Mouse (Mus musculus): ENCODE data around the gene Abca7. TPM values are rescaled to one million over a fixed set of nuclear protein-coding genes. Genes with fewer than 3 reads are reported as not detected.
"Not testable (repeated sequence)": the region's sequence is repeated elsewhere in the genome, so short reads cannot be mapped to it uniquely, and the experiment has no call there.

Gene Abca7
- polyA plus RNA-seq (2016; fragmentation: Nextera tagmentation; extraction: Ambion mirVana) = 2.6 and 3.9 TPM in 2 replicates

- peak within 1 kb of the TSS; percentile 25; the same call in 1 of the 2 replicates for H3K9ac ChIP-seq
- no peaks in the 10 kb centered on the region; the same call in 1 of the 2 replicates for H3K9me3 ChIP-seq
- H3K4me3 ChIP-seq = peak within 1 kb of the TSS; percentile 43
- H3K4me2 ChIP-seq (replicated peaks) = peak within 1 kb of the TSS; percentile 77
- under 1% methylated on average over 34 of the region's 34 CpGs for WGBS
- no peak within 1 kb of the TSS; the same call in 1 of the 2 replicates for H3K27ac ChIP-seq
- H3K27me3 ChIP-seq = peaks cover 20% of the 10 kb centered on the region
- H3K36me3 ChIP-seq = peaks cover 36% of the 10 kb centered on the region
- peak; percentile 82 for ATAC-seq (ENCODE audit: insufficient number of reproducible peaks, insufficient read depth, low FRiP score, low TSS enrichment)
- peaks cover 17% of the 10 kb centered on the region; the same call in 1 of the 2 replicates for H3K4me1 ChIP-seq
Measured at GRCm38 (mm10) chr10:79996272-79997033, at the start of gene Abca7. Abca7 (plus strand) TSS chr10:79996494.

- Histone ChIP-seq H3K4me2 (replicated peaks) (no peak overlapping the region), H3K4me3 (0 out of 2 replicates have a peak overlapping the region, but pooled peaks have one; percentile 0), H3K27me3 (no peaks in the 10 kb centered on the region), H3K27ac (peak overlapping the region; percentile 73), H3K4me1 (peaks cover 32% of the 10 kb centered on the region), H3K9ac (0 out of 2 replicates have a peak overlapping the region, but pooled peaks have one; percentile 25), H3K36me3 (peaks cover 40% of the 10 kb centered on the region), H3K9me3 (no peaks in the 10 kb centered on the region)
- no peak for ATAC-seq (ENCODE audit: insufficient number of reproducible peaks, insufficient read depth, low FRiP score, low TSS enrichment)
- WGBS = 10% methylated on average over 7 of the region's 7 CpGs
Measured at GRCm38 (mm10) chr10:79946752-79947322, 49.5 kb upstream of the Abca7 start.

GRCm38 (mm10) chr10:79947502-79947901, 48.8 kb upstream of the Abca7 start:
- Histone ChIP-seq H3K4me2 (replicated peaks) (no peak overlapping the region), H3K27me3 (no peaks in the 10 kb centered on the region), H3K36me3 (peaks cover 39% of the 10 kb centered on the region), H3K4me3 (no peak overlapping the region), H3K9ac (no peak overlapping the region), H3K27ac (0 out of 2 replicates have a peak overlapping the region, but pooled peaks have one; percentile 73), H3K9me3 (no peaks in the 10 kb centered on the region), H3K4me1 (peaks cover 32% of the 10 kb centered on the region)
- 65% methylated on average over 6 of the region's 6 CpGs for WGBS
- ATAC-seq (ENCODE audit: insufficient number of reproducible peaks, insufficient read depth, low FRiP score, low TSS enrichment) = no peak

- 83% methylated on average over 4 of the region's 4 CpGs for WGBS
- no peak for ATAC-seq (ENCODE audit: insufficient number of reproducible peaks, insufficient read depth, low FRiP score, low TSS enrichment)
- peaks cover 24% of the 10 kb centered on the region for H3K4me1 ChIP-seq
- H3K27ac ChIP-seq = no peak overlapping the region
- no peaks in the 10 kb centered on the region for H3K9me3 ChIP-seq
- no peak overlapping the region for H3K4me3 ChIP-seq
- H3K27me3 ChIP-seq = no peaks in the 10 kb centered on the region
- no peak overlapping the region for H3K9ac ChIP-seq
- H3K36me3 ChIP-seq = peaks cover 48% of the 10 kb centered on the region
- no peak overlapping the region for H3K4me2 ChIP-seq (replicated peaks)
Measured at GRCm38 (mm10) chr10:79949873-79950272, 46.4 kb upstream of the Abca7 start.

- no peak overlapping the region for H3K27ac ChIP-seq
- no peaks in the 10 kb centered on the region for H3K9me3 ChIP-seq
- no peak for ATAC-seq (ENCODE audit: insufficient number of reproducible peaks, insufficient read depth, low FRiP score, low TSS enrichment)
- WGBS = 87% methylated on average over 18 of the region's 18 CpGs
- peaks cover 48% of the 10 kb centered on the region for H3K36me3 ChIP-seq
- H3K9ac ChIP-seq = no peak overlapping the region
- H3K4me1 ChIP-seq = peaks cover 19% of the 10 kb centered on the region
- no peaks in the 10 kb centered on the region for H3K27me3 ChIP-seq
- H3K4me2 ChIP-seq (replicated peaks) = no peak overlapping the region
- no peak overlapping the region for H3K4me3 ChIP-seq
Measured at GRCm38 (mm10) chr10:79950661-79951060, 45.6 kb upstream of the Abca7 start.

GRCm38 (mm10) chr10:79953946-79954345, 42.3 kb upstream of the Abca7 start:
- H3K4me3 ChIP-seq = no peak overlapping the region
- no peak for ATAC-seq (ENCODE audit: insufficient number of reproducible peaks, insufficient read depth, low FRiP score, low TSS enrichment)
- 85% methylated on average over 6 of the region's 6 CpGs for WGBS

GRCm38 (mm10) chr10:79955691-79956090, 40.6 kb upstream of the Abca7 start:
- no peak overlapping the region for H3K4me2 ChIP-seq (replicated peaks)
- H3K27ac ChIP-seq = no peak overlapping the region
- H3K9me3 ChIP-seq = no peaks in the 10 kb centered on the region
- 73% methylated on average over 9 of the region's 9 CpGs for WGBS
- peak overlapping the region; percentile 15; the same call in 1 of the 2 replicates for H3K9ac ChIP-seq
- no peak overlapping the region for H3K4me3 ChIP-seq
- peaks cover 22% of the 10 kb centered on the region for H3K36me3 ChIP-seq
- no peaks in the 10 kb centered on the region for H3K27me3 ChIP-seq
- no peak for ATAC-seq (ENCODE audit: insufficient number of reproducible peaks, insufficient read depth, low FRiP score, low TSS enrichment)
- peaks cover 8% of the 10 kb centered on the region for H3K4me1 ChIP-seq

More at GRCm38 (mm10) chr10:79953946-79954345, 42.3 kb upstream of the Abca7 start:
- Histone ChIP-seq H3K4me1 (peaks cover 6% of the 10 kb centered on the region; the same call in 1 of the 2 replicates), H3K36me3 (peaks cover 39% of the 10 kb centered on the region), H3K4me2 (replicated peaks) (no peak overlapping the region), H3K9ac (no peak overlapping the region), H3K27ac (no peak overlapping the region), H3K27me3 (no peaks in the 10 kb centered on the region), H3K9me3 (no peaks in the 10 kb centered on the region)

- H3K4me1 ChIP-seq = peaks cover 16% of the 10 kb centered on the region
Measured at GRCm38 (mm10) chr10:79956643-79957154, 39.6 kb upstream of the Abca7 start.

GRCm38 (mm10) chr10:79958140-79958816, 38.0 kb upstream of the Abca7 start:
- H3K4me1 ChIP-seq = peaks cover 16% of the 10 kb centered on the region
- peak overlapping the region; percentile 27; the same call in 1 of the 2 replicates for H3K4me2 ChIP-seq (replicated peaks)
- H3K27ac ChIP-seq = peak overlapping the region; percentile 57; the same call in 1 of the 2 replicates
- H3K9ac ChIP-seq = no peak overlapping the region
- H3K27me3 ChIP-seq = no peaks in the 10 kb centered on the region
- no peak for ATAC-seq (ENCODE audit: insufficient number of reproducible peaks, insufficient read depth, low FRiP score, low TSS enrichment)
- no peak overlapping the region for H3K4me3 ChIP-seq
- peaks cover 20% of the 10 kb centered on the region for H3K36me3 ChIP-seq
- 12% methylated on average over 21 of the region's 21 CpGs for WGBS
- no peaks in the 10 kb centered on the region for H3K9me3 ChIP-seq

More at GRCm38 (mm10) chr10:79956643-79957154, 39.6 kb upstream of the Abca7 start:
- Histone ChIP-seq H3K27me3 (no peaks in the 10 kb centered on the region), H3K27ac (no peak overlapping the region), H3K9ac (no peak overlapping the region), H3K9me3 (no peaks in the 10 kb centered on the region), H3K4me3 (no peak overlapping the region), H3K36me3 (peaks cover 16% of the 10 kb centered on the region), H3K4me2 (replicated peaks) (no peak overlapping the region)
- 19% methylated on average over 4 of the region's 4 CpGs for WGBS
- ATAC-seq (ENCODE audit: insufficient number of reproducible peaks, insufficient read depth, low FRiP score, low TSS enrichment) = no peak

GRCm38 (mm10) chr10:79959412-79959811, 36.9 kb upstream of the Abca7 start:
- H3K9me3 ChIP-seq, H3K9ac ChIP-seq, H3K27me3 ChIP-seq, H3K27ac ChIP-seq: not testable (repeated sequence)
- peak overlapping the region; percentile 80 for H3K4me2 ChIP-seq (replicated peaks)
- H3K4me1 ChIP-seq = peaks cover 16% of the 10 kb centered on the region
- WGBS = 58% methylated on average over 6 of the region's 10 CpGs
- 0 out of 2 replicates have a peak, but pooled peaks have one; percentile 41 for ATAC-seq (ENCODE audit: insufficient number of reproducible peaks, insufficient read depth, low FRiP score, low TSS enrichment)
- H3K4me3 ChIP-seq = peak overlapping the region; percentile 93
- peaks cover 29% of the 10 kb centered on the region for H3K36me3 ChIP-seq

Measured in embryonic facial prominence, embryonic 12.5 days (tissue).